In the genomic region with DNA sequence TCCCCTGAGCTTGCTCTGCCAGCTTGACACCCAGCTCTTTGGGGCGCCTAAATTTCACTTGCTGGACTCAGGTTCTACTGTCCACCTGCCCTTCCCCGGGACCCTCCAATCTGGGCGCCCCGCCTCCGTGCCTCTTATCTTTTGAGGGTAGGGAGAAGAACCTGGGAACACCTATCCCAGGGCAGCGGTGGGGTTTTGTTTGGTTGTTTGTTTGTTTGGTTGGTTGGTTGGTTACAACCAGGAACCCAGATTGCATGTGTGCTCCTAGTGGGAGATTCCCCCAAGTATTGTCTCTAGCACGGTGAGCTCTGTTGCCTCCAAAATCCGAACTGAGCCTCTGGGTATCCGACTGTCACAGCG, we compare ENCODE assay signal across 8 mouse cellular contexts. TPM values are rescaled to one million over a fixed set of nuclear protein-coding genes. Genes with fewer than 3 reads are reported as not detected.
DNase-seq lines count a peak whose midpoint lies in the region; ATAC-seq and TF ChIP-seq lines count a peak whose summit lies in the region.

No protein-coding gene starts in this region.

- H3K36me3 ChIP-seq in kidney, embryonic 16.5 days (ENCODE audit: insufficient read depth, low read length), result no peaks in the 10 kb centered on the region
- no peaks in the 10 kb centered on the region for H3K36me3 ChIP-seq in limb, embryonic 11.5 days (ENCODE audit: control insufficient read depth, insufficient read depth, low read length)
- no peaks in the 10 kb centered on the region for H3K36me3 ChIP-seq in neural tube, embryonic 14.5 days (ENCODE audit: control insufficient read depth, insufficient read depth, low read length)

- no peak for TF ChIP-seq POLR2A in embryonic fibroblast, embryonic 13.5 days (IDR thresholded peaks at IDR 0.05; ENCODE audit: low read depth, low read length)

- TF ChIP-seq CTCF in embryonic fibroblast, embryonic 13.5 days (IDR thresholded peaks at IDR 0.05; ENCODE audit: borderline replicate concordance, insufficient read depth, low read length), result no peak

- WGBS in kidney, embryonic 16.5 days, result under 1% methylated on average over 10 of the region's 10 CpGs
- WGBS in limb, embryonic 11.5 days, result under 1% methylated on average over 10 of the region's 10 CpGs
- under 1% methylated on average over 10 of the region's 10 CpGs for WGBS in neural tube, embryonic 14.5 days

- ATAC-seq in kidney, embryonic 16.5 days (ENCODE audit: low FRiP score, low TSS enrichment), result no peak
- no peak for ATAC-seq in limb, embryonic 11.5 days (ENCODE audit: insufficient number of reproducible peaks, low FRiP score, low TSS enrichment, low read depth)
- peak; percentile 9; the same call in 1 of the 2 replicates for ATAC-seq in neural tube, embryonic 14.5 days (ENCODE audit: low read depth)

- H3K9me3 ChIP-seq in kidney, embryonic 16.5 days (ENCODE audit: low read length), result no peaks in the 10 kb centered on the region
- H3K9me3 ChIP-seq in limb, embryonic 11.5 days (ENCODE audit: control insufficient read depth, low read length), result no peaks in the 10 kb centered on the region
- H3K9me3 ChIP-seq in neural tube, embryonic 14.5 days (ENCODE audit: control insufficient read depth, low read length), result no peaks in the 10 kb centered on the region

- H3K4me3 ChIP-seq in kidney, embryonic 16.5 days (ENCODE audit: low read length), result peak overlapping the region; percentile 61
- H3K4me3 ChIP-seq in embryonic fibroblast, embryonic 13.5 days (ENCODE audit: insufficient read depth, low read length), result peak overlapping the region; percentile 18; the same call in 1 of the 2 replicates
- H3K4me3 ChIP-seq in limb, embryonic 11.5 days (ENCODE audit: low read depth, low read length), result peak overlapping the region; percentile 18
- peak overlapping the region; percentile 43 for H3K4me3 ChIP-seq in neural tube, embryonic 14.5 days (ENCODE audit: low read depth, low read length)

- H3K4me1 ChIP-seq in kidney, embryonic 16.5 days (ENCODE audit: insufficient read depth, low read length), result peaks cover 18% of the 10 kb centered on the region
- H3K4me1 ChIP-seq in embryonic fibroblast, embryonic 13.5 days (ENCODE audit: control insufficient read depth, insufficient read depth, low read length), result no peaks in the 10 kb centered on the region
- peaks cover 5% of the 10 kb centered on the region; the same call in 1 of the 2 replicates for H3K4me1 ChIP-seq in limb, embryonic 11.5 days (ENCODE audit: control insufficient read depth, insufficient read depth, low read length)
- H3K4me1 ChIP-seq in neural tube, embryonic 14.5 days (ENCODE audit: control insufficient read depth, insufficient read depth, low read length), result peaks cover 11% of the 10 kb centered on the region; the same call in 1 of the 2 replicates

- H3K4me2 ChIP-seq in kidney, embryonic 16.5 days (replicated peaks; ENCODE audit: low read depth, low read length), result peak overlapping the region; percentile 91
- H3K4me2 ChIP-seq in limb, embryonic 11.5 days (ENCODE audit: low read depth, severe bottlenecking), result peak overlapping the region; percentile 48
- H3K4me2 ChIP-seq in neural tube, embryonic 14.5 days (ENCODE audit: low read depth, low read length), result peak overlapping the region; percentile 72

- H3K27ac ChIP-seq in kidney, embryonic 16.5 days (ENCODE audit: low read length), result no peak overlapping the region
- H3K27ac ChIP-seq in embryonic fibroblast, embryonic 13.5 days (ENCODE audit: insufficient read depth, low read length), result no peak overlapping the region
- no peak overlapping the region for H3K27ac ChIP-seq in limb, embryonic 11.5 days (replicated peaks; ENCODE audit: low read depth, low read length)
- H3K27ac ChIP-seq in neural tube, embryonic 14.5 days (ENCODE audit: low read depth, low read length), result peak overlapping the region; percentile 70

- peak overlapping the region; percentile 47; the same call in 1 of the 2 replicates for H3K9ac ChIP-seq in kidney, embryonic 16.5 days (replicated peaks; ENCODE audit: low read length)
- no peak overlapping the region for H3K9ac ChIP-seq in limb, embryonic 11.5 days (ENCODE audit: low read length)
- peak overlapping the region; percentile 46 for H3K9ac ChIP-seq in neural tube, embryonic 14.5 days (replicated peaks; ENCODE audit: low read depth, low read length)

- DNase-seq in kidney, adult 9 months, result no peak
- peak; percentile 46 for DNase-seq in limb, embryonic 11.5 days (ENCODE audit: low spot score)
- DNase-seq in thymus, postnatal 25 days, result no peak
- DNase-seq in cerebellum, adult 9-10 months, result no peak
- no peak for DNase-seq in yolk sac, embryonic 10.5 days (ENCODE audit: low spot score)

- peaks cover 60% of the 10 kb centered on the region for H3K27me3 ChIP-seq in kidney, embryonic 16.5 days (ENCODE audit: insufficient read depth, low read length)
- peaks cover 42% of the 10 kb centered on the region for H3K27me3 ChIP-seq in limb, embryonic 11.5 days (ENCODE audit: control insufficient read depth, insufficient read depth, low read length)
- H3K27me3 ChIP-seq in neural tube, embryonic 14.5 days (ENCODE audit: control insufficient read depth, insufficient read depth, low read length), result peaks cover 11% of the 10 kb centered on the region

RNA-seq across cellular contexts. Expression of a gene that starts 0.3 kb away (rescaled TPM):
- polyA plus RNA-seq in kidney, embryonic 16.5 days (2015; fragmentation: Nextera tagmentation; extraction: Ambion mirVana), result 25.4 and 40.7 TPM in 2 replicates
- 1.3 TPM in 1 of 2 replicates, not detected in the other for polyA plus RNA-seq in embryonic fibroblast, embryonic 13.5 days (2011; ENCODE audit: insufficient read length, low read depth, missing spikeins)
- polyA plus RNA-seq in limb, embryonic 11.5 days (2014; fragmentation: Nextera tagmentation; extraction: Ambion mirVana), result 0.48 and 0.50 TPM in 2 replicates
- 493 and 540 TPM in 2 replicates for polyA plus RNA-seq in neural tube, embryonic 14.5 days (2014; fragmentation: Nextera tagmentation; extraction: Ambion mirVana)

Comparison
In these comparisons a context has a peak if more than half of its experiments do, and no peak if none do; other contexts are left out.
1. RNA of a gene that starts 0.3 kb away (polyA plus RNA-seq): 493 to 540 TPM in neural tube, embryonic 14.5 days; 25.4 to 40.7 TPM in kidney, embryonic 16.5 days, 1.3 TPM in embryonic fibroblast, embryonic 13.5 days and 0.48 to 0.50 TPM in limb, embryonic 11.5 days; every median in the first group is over 10 times any median in the second.
2. Peak in every context shown above with its lines, with median percentiles within 50 percentile points of each other: H3K4me2 ChIP-seq and H3K4me3 ChIP-seq.